ENCODE assay signal across 11 mouse cellular contexts in genomic region chr8:123648245-123649170, GRCm38 (mm10). TPM values are rescaled to one million over a fixed set of nuclear protein-coding genes. Genes with fewer than 3 reads are reported as not detected.
DNase-seq lines count a peak whose midpoint lies in the region; ATAC-seq and TF ChIP-seq lines count a peak whose summit lies in the region.
"Had no signal": no experiment of that assay in that cellular context is flagged by ENCODE, and none has a peak within 500 bp of the region (broad histone marks: within the 10 kb centered on the region; RNA-seq: fewer than 3 reads in every experiment).

No protein-coding gene starts in this region.

- peak overlapping the region; percentile 55 for H3K27ac ChIP-seq in heart, postnatal 0 days (ENCODE audit: low read depth)
- no peak overlapping the region for H3K27ac ChIP-seq in cerebellum, adult 2 months (ENCODE audit: insufficient read depth, low read length)
- H3K27ac ChIP-seq in hindbrain, embryonic 12.5 days = no peak overlapping the region
- H3K27ac ChIP-seq: embryonic facial prominence, embryonic 12.5 days; midbrain, embryonic 12.5 days had no signal

- no peak for TF ChIP-seq CTCF in heart, postnatal 0 days (IDR thresholded peaks at IDR 0.05; ENCODE audit: low read depth)
- no peak for TF ChIP-seq CTCF in lung, adult 2 months (IDR thresholded peaks at IDR 0.05; ENCODE audit: insufficient read depth, low read length)
- no peak for TF ChIP-seq CTCF in cerebellum, adult 2 months (IDR thresholded peaks at IDR 0.05; ENCODE audit: borderline replicate concordance, insufficient read depth, low read depth, low read length)

- ATAC-seq in heart, postnatal 0 days (ENCODE audit: insufficient read depth, low read depth) = no peak
- no peak for ATAC-seq in hindbrain, embryonic 12.5 days (ENCODE audit: low FRiP score)

- H3K9me3 ChIP-seq in heart, postnatal 0 days (replicated peaks; ENCODE audit: control insufficient read depth, low read length) = no peaks in the 10 kb centered on the region
- no peaks in the 10 kb centered on the region for H3K9me3 ChIP-seq in hindbrain, embryonic 12.5 days (replicated peaks)
- H3K9me3 ChIP-seq: embryonic facial prominence, embryonic 12.5 days; midbrain, embryonic 12.5 days had no signal

- no peaks in the 10 kb centered on the region for H3K36me3 ChIP-seq in heart, postnatal 0 days (replicated peaks; ENCODE audit: control insufficient read depth, insufficient read depth, low read length)
- no peaks in the 10 kb centered on the region for H3K36me3 ChIP-seq in hindbrain, embryonic 12.5 days
- H3K36me3 ChIP-seq: embryonic facial prominence, embryonic 12.5 days; midbrain, embryonic 12.5 days had no signal

- H3K27me3 ChIP-seq in heart, postnatal 0 days (ENCODE audit: control insufficient read depth, insufficient read depth, low read length) = peaks cover 16% of the 10 kb centered on the region
- H3K27me3 ChIP-seq in cerebellum, adult 2 months (ENCODE audit: control insufficient read depth, insufficient read depth, low read length) = no peaks in the 10 kb centered on the region
- peaks cover under 1% of the 10 kb centered on the region; the same call in 1 of the 2 replicates for H3K27me3 ChIP-seq in hindbrain, embryonic 12.5 days
- H3K27me3 ChIP-seq: embryonic facial prominence, embryonic 12.5 days had no signal

- DNase-seq in urinary bladder, postnatal 14 days (ENCODE audit: low spot score) = peak; percentile 58
- no peak for DNase-seq in urinary bladder, adult 2 months (ENCODE audit: low spot score)
- DNase-seq in heart, postnatal 0 days (ENCODE audit: low spot score) = peak; percentile 27
- peak; percentile 28 for DNase-seq in lung, adult 2 months
- DNase-seq in testis, postnatal 14 days (ENCODE audit: low spot score) = peak; percentile 72
- no peak for DNase-seq in cerebellum, adult 2 months
- DNase-seq in layer of hippocampus, postnatal 36 days = no peak
- DNase-seq: retina, postnatal 1 day had no signal

- no peak overlapping the region for H3K4me2 ChIP-seq in heart, postnatal 0 days (ENCODE audit: low read depth, low read length)
- H3K4me2 ChIP-seq in hindbrain, embryonic 12.5 days (replicated peaks) = no peak overlapping the region
- H3K4me2 ChIP-seq: embryonic facial prominence, embryonic 12.5 days; midbrain, embryonic 12.5 days had no signal

- no peak for TF ChIP-seq EP300 in heart, postnatal 0 days (IDR thresholded peaks at IDR 0.05; ENCODE audit: low read depth)

- H3K4me3 ChIP-seq in heart, postnatal 0 days (ENCODE audit: low read depth, low read length) = no peak overlapping the region
- H3K4me3 ChIP-seq in lung, adult 2 months (replicated peaks; ENCODE audit: extremely low read depth, low read depth, low read length) = no peak overlapping the region
- no peak overlapping the region for H3K4me3 ChIP-seq in cerebellum, adult 2 months (replicated peaks; ENCODE audit: insufficient read depth, low read depth, low read length)
- H3K4me3 ChIP-seq in hindbrain, embryonic 12.5 days = no peak overlapping the region
- H3K4me3 ChIP-seq: embryonic facial prominence, embryonic 12.5 days; midbrain, embryonic 12.5 days had no signal

- H3K9ac ChIP-seq in heart, postnatal 0 days (replicated peaks; ENCODE audit: low read depth, low read length) = no peak overlapping the region
- no peak overlapping the region for H3K9ac ChIP-seq in hindbrain, embryonic 12.5 days
- H3K9ac ChIP-seq: embryonic facial prominence, embryonic 12.5 days; midbrain, embryonic 12.5 days had no signal

- TF ChIP-seq POLR2A in lung, adult 2 months (IDR thresholded peaks at IDR 0.05; ENCODE audit: borderline replicate concordance, extremely low read depth, low read depth, low read length) = no peak
- TF ChIP-seq POLR2A in cerebellum, adult 2 months (IDR thresholded peaks at IDR 0.05; ENCODE audit: borderline replicate concordance, insufficient read depth, low read length) = no peak

- H3K4me1 ChIP-seq in heart, postnatal 0 days (ENCODE audit: control insufficient read depth, insufficient read depth) = 0 out of 2 replicates have a peak, but pooled peaks cover 2% of the 10 kb centered on the region
- peaks cover 2% of the 10 kb centered on the region; the same call in 1 of the 2 replicates for H3K4me1 ChIP-seq in lung, adult 2 months (ENCODE audit: control insufficient read depth, insufficient read depth, low read length)
- H3K4me1 ChIP-seq in cerebellum, adult 2 months (ENCODE audit: control insufficient read depth, insufficient read depth, low read length) = peaks cover 4% of the 10 kb centered on the region; the same call in 1 of the 2 replicates
- H3K4me1 ChIP-seq in hindbrain, embryonic 12.5 days = no peaks in the 10 kb centered on the region; the same call in 1 of the 2 replicates

- WGBS in heart, postnatal 0 days = 59% methylated on average over 17 of the region's 17 CpGs
- WGBS in lung, adult 2 months = 39% methylated on average over 17 of the region's 17 CpGs
- WGBS in cerebellum, adult 2 months = 84% methylated on average over 17 of the region's 17 CpGs
- 73% methylated on average over 17 of the region's 17 CpGs for WGBS in hindbrain, embryonic 12.5 days

RNA-seq across cellular contexts. Expression of gene Rhou, which starts 5.2 kb away (rescaled TPM):
- polyA plus RNA-seq in urinary bladder, adult 2 months (2012; rRNA removed) = 20.1 and 21.4 TPM in 2 replicates
- total RNA-seq in heart, postnatal 0 days (2014; rRNA removed; ENCODE audit: low replicate concordance) = 5.3 and 8.6 TPM in 2 replicates
- 2.5 and 2.8 TPM in 2 replicates for polyA plus RNA-seq in heart, postnatal 0 days (2015; fragmentation: Nextera tagmentation; extraction: Ambion mirVana)
- 5.0 and 8.0 TPM in 2 replicates for polyA plus RNA-seq in lung, adult 2 months (2012; rRNA removed)
- 33.4 and 34.9 TPM in 2 replicates for polyA plus RNA-seq in cerebellum, adult 2 months (2012; rRNA removed)
- 10 to 100 TPM; 36.0 to 45.7 TPM for total RNA-seq in layer of hippocampus, postnatal 36 days (2021)
- polyA plus RNA-seq in hindbrain, embryonic 12.5 days (2016; fragmentation: Nextera tagmentation; extraction: Ambion mirVana) = 11.2 and 11.6 TPM in 2 replicates

Comparison
In these comparisons a context has a peak if more than half of its experiments do, and no peak if none do; other contexts are left out.
1. DNase-seq: peak in urinary bladder, postnatal 14 days (single experiment), heart, postnatal 0 days (single experiment), lung, adult 2 months (single experiment) and testis, postnatal 14 days (single experiment); none in urinary bladder, adult 2 months (single experiment), cerebellum, adult 2 months (0 of 2) and layer of hippocampus, postnatal 36 days (0 of 2).